Mouse (Mus musculus) heart, embryonic 15.5 days (tissue): ENCODE measurements around the gene Olfr544. TPM values are rescaled to one million over a fixed set of nuclear protein-coding genes. Genes with fewer than 3 reads are reported as not detected.

Source experiments
- polyA plus RNA-seq: library from polyadenylated mRNA; unstranded; fragments of >200 nt; fragmentation: Nextera tagmentation; extraction: Ambion mirVana; gene quantifications from 2 replicates; pipeline ENCODE4 v1.2.1, GENCODE M21; 2015

Olfr544 gene
- polyA plus RNA-seq, 1 experiment from 2014 or later, result 0.05 TPM

Other genes with a start within 250 kb of the Olfr544 start
- 37.6 and 53.6 TPM in 2 replicates for gene Rhog, start 232.3 kb downstream of the Olfr544 start, polyA plus RNA-seq
- 14.7 and 16.5 TPM in 2 replicates for gene Stim1, start 220.5 kb downstream of the Olfr544 start, polyA plus RNA-seq
- gene Rrm1, start 46.6 kb downstream of the Olfr544 start, polyA plus RNA-seq, result 99.0 and 126 TPM in 2 replicates
- gene Olfr543, start 6.6 kb downstream of the Olfr544 start, polyA plus RNA-seq, result 0.29 and 0.30 TPM in 2 replicates
- gene Olfr545, start 11.3 kb upstream of the Olfr544 start, polyA plus RNA-seq, result 0.04 TPM in 1 of 2 replicates, not detected in the other
- gene Olfr547, start 46.4 kb upstream of the Olfr544 start, polyA plus RNA-seq, result not detected in 2 replicates
- gene Olfr548-ps1, start 52.6 kb upstream of the Olfr544 start, polyA plus RNA-seq, result not detected in 2 replicates
- gene Olfr549, start 61.6 kb upstream of the Olfr544 start, polyA plus RNA-seq, result not detected in 2 replicates
- gene Trim21, start 77.2 kb upstream of the Olfr544 start, polyA plus RNA-seq, result 0.68 and 0.84 TPM in 2 replicates
- gene Olfr550, start 83.1 kb upstream of the Olfr544 start, polyA plus RNA-seq, result not detected in 2 replicates
- not detected in 2 replicates for gene Olfr551, start 103.6 kb upstream of the Olfr544 start, polyA plus RNA-seq
- gene Olfr552, start 109.5 kb upstream of the Olfr544 start, polyA plus RNA-seq, result not detected in 2 replicates
- gene Olfr553, start 129.9 kb upstream of the Olfr544 start, polyA plus RNA-seq, result not detected in 2 replicates
- gene Olfr554, start 150.1 kb upstream of the Olfr544 start, polyA plus RNA-seq, result not detected in 2 replicates
- not detected in 2 replicates for gene Olfr555, start 170.5 kb upstream of the Olfr544 start, polyA plus RNA-seq
- not detected in 2 replicates for gene Olfr556, start 176.6 kb upstream of the Olfr544 start, polyA plus RNA-seq
- 11.3 and 13.6 TPM in 2 replicates for gene Trim68, start 199.0 kb upstream of the Olfr544 start, polyA plus RNA-seq
- gene Olfr557, start 207.6 kb upstream of the Olfr544 start, polyA plus RNA-seq, result not detected in 2 replicates
- 0.51 and 0.74 TPM in 2 replicates for gene Olfr558, start 213.9 kb upstream of the Olfr544 start, polyA plus RNA-seq
- gene Olfr33, start 230.8 kb upstream of the Olfr544 start, polyA plus RNA-seq, result not detected in 2 replicates
- not detected in 2 replicates for gene Olfr559, start 239.2 kb upstream of the Olfr544 start, polyA plus RNA-seq